In the genomic region with DNA sequence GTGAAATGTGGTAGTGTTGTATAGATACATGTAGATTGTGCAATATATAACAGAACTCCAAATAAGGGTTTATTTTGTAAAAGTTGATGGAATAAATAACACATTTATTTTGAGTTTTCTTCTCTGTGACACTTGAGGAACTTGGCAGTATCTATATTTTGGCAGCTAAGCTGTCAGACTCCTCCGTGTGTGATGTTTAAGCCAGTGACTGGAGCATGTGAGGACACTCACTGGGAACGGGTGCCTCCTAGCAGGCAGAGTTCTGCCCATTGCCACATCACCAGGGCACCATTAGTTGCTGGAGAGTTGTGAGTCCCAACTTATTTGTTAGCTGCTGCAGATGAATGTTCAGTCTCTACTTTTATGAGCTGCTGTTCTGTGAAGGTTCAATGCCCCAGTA, we compare ENCODE assay signal across 31 mouse cellular contexts.
"Had no signal": no experiment of that assay in that cellular context is flagged by ENCODE, and none has a peak within 500 bp of the region (broad histone marks: within the 10 kb centered on the region; RNA-seq: fewer than 3 reads in every experiment).

No protein-coding gene starts in this region.

- H3K9me3 ChIP-seq: heart, embryonic 10.5 days; heart, embryonic 12.5 days; heart, embryonic 13.5 days; heart, embryonic 15.5 days; hindbrain, embryonic 10.5 days; hindbrain, embryonic 12.5 days; hindbrain, embryonic 13.5 days; hindbrain, embryonic 15.5 days; intestine, embryonic 15.5 days; kidney, embryonic 15.5 days had no signal

- DNase-seq: heart, postnatal 10 days; heart, postnatal 14 days; heart, postnatal 36 days; heart, postnatal 4 days; kidney, adult 18-20 months; kidney, postnatal 10 days; kidney, postnatal 14 days; kidney, postnatal 25 days; kidney, postnatal 36 days; kidney, postnatal 4 days; layer of hippocampus, adult 9-11 months; layer of hippocampus, postnatal 36 days had no signal

- ATAC-seq: hindbrain, embryonic 16.5 days; hindbrain, postnatal 0 days; inflammation-experienced regulatory T-cells, adult 6 months; intestine, embryonic 15.5 days; intestine, embryonic 16.5 days; intestine, postnatal 0 days had no signal

- H3K4me3 ChIP-seq: heart, embryonic 10.5 days; heart, embryonic 12.5 days; heart, embryonic 13.5 days; heart, embryonic 15.5 days; hindbrain, embryonic 10.5 days; hindbrain, embryonic 12.5 days; hindbrain, embryonic 13.5 days; hindbrain, embryonic 15.5 days; intestine, embryonic 15.5 days; kidney, embryonic 15.5 days; layer of hippocampus, adult 2 months had no signal

- H3K9ac ChIP-seq: heart, embryonic 12.5 days; heart, embryonic 13.5 days; heart, embryonic 15.5 days; hindbrain, embryonic 12.5 days; hindbrain, embryonic 13.5 days; hindbrain, embryonic 14.5 days; hindbrain, embryonic 15.5 days; intestine, embryonic 15.5 days; kidney, embryonic 15.5 days had no signal

- H3K27me3 ChIP-seq: heart, embryonic 12.5 days; heart, embryonic 13.5 days; heart, embryonic 15.5 days; hindbrain, embryonic 12.5 days; hindbrain, embryonic 13.5 days; hindbrain, embryonic 15.5 days; intestine, embryonic 15.5 days; kidney, embryonic 15.5 days had no signal

- H3K27ac ChIP-seq: heart, embryonic 10.5 days; heart, embryonic 13.5 days; heart, embryonic 15.5 days; hindbrain, embryonic 10.5 days; hindbrain, embryonic 12.5 days; hindbrain, embryonic 13.5 days; hindbrain, embryonic 14.5 days; hindbrain, embryonic 15.5 days; hindbrain, postnatal 0 days; intestine, embryonic 15.5 days; kidney, embryonic 15.5 days; kidney, postnatal 0 days; layer of hippocampus, adult 2 months had no signal

- H3K36me3 ChIP-seq: hindbrain, embryonic 10.5 days; hindbrain, embryonic 12.5 days; hindbrain, embryonic 13.5 days; hindbrain, embryonic 15.5 days; intestine, embryonic 15.5 days; kidney, embryonic 15.5 days had no signal

- H3K4me1 ChIP-seq: heart, embryonic 10.5 days; heart, embryonic 13.5 days; heart, embryonic 15.5 days; hindbrain, embryonic 10.5 days; hindbrain, embryonic 12.5 days; hindbrain, embryonic 13.5 days; hindbrain, embryonic 15.5 days; intestine, embryonic 15.5 days; kidney, embryonic 15.5 days had no signal

- H3K4me2 ChIP-seq: heart, embryonic 11.5 days; heart, embryonic 12.5 days; heart, embryonic 13.5 days; heart, embryonic 15.5 days; hindbrain, embryonic 12.5 days; hindbrain, embryonic 13.5 days; hindbrain, embryonic 14.5 days; hindbrain, embryonic 15.5 days; intestine, embryonic 15.5 days; kidney, embryonic 15.5 days had no signal
